Mouse (Mus musculus) kidney, embryonic 15.5 days (tissue): ENCODE measurements at regions not wholly inside any gene's neighbourhood (a gene's known extent, or its start where the extent isn't known, plus 50 kb on each side); places are given as distances from the start of the nearest gene placed in this dataset.

Experiments
- ATAC-seq: fragments of 200-750 bp; cut with Nextera tagmentation; replicated peaks from 2 replicates; pipeline ENCODE4 v1.8.0; 2017; ENCODE audit warnings: moderate TSS enrichment; ENCODE audit not compliant: low FRiP score
- H3K27ac ChIP-seq: fragments of 300-500 bp; sonication (generic); 2 replicates; pipeline ENCODE4 v1.5.1; 2015; ENCODE audit warnings: mild to moderate bottlenecking, inconsistent platforms
- H3K27me3 ChIP-seq: fragments of 300-500 bp; sonication (generic); 2 replicates; pipeline ENCODE4 v1.6.1; 2015; ENCODE audit warnings: inconsistent platforms
- H3K36me3 ChIP-seq: fragments of 300-500 bp; sonication (generic); 2 replicates; pipeline ENCODE4 v1.6.1; 2015; ENCODE audit warnings: inconsistent platforms
- H3K4me1 ChIP-seq: fragments of 300-500 bp; sonication (generic); 2 replicates; pipeline ENCODE4 v1.6.1; 2015; ENCODE audit warnings: inconsistent platforms
- H3K4me2 ChIP-seq: fragments of 300-500 bp; sonication (generic); 2 replicates; pipeline ENCODE4 v1.6.1; 2015; ENCODE audit warnings: moderate library complexity, mild to moderate bottlenecking, inconsistent platforms
- H3K4me3 ChIP-seq: fragments of 300-500 bp; sonication (generic); replicated peaks from 2 replicates; pipeline ENCODE4 v1.5.1; 2015; ENCODE audit warnings: mild to moderate bottlenecking, inconsistent platforms
- H3K9ac ChIP-seq: fragments of 300-500 bp; sonication (generic); 2 replicates; pipeline ENCODE4 v1.6.1; 2015; ENCODE audit warnings: mild to moderate bottlenecking, inconsistent platforms
- H3K9me3 ChIP-seq: fragments of 300-500 bp; sonication (generic); replicated peaks from 2 replicates; pipeline ENCODE4 v1.6.1; 2016; ENCODE audit warnings: inconsistent platforms
- WGBS: fragments of 180-500 bp; shearing (Covaris S2); methylation state at CpG from one replicate; pipeline ENCODE4 v1.1.7; 2015; ENCODE audit warnings: mixed read lengths; 5-methylcytosine and 5-hydroxymethylcytosine counted together
- microRNA counts: library from miRNA; unstranded; fragments of <30 nt; microRNA quantifications from one replicate; lab custom pipeline; 2016
- microRNA-seq: library from miRNA; unstranded; fragments of <30 nt; microRNA quantifications from one replicate; pipeline ENCODE4, GENCODE M21; 2016

GRCm38 (mm10) chr1:137020528-137020927, 60.3 kb upstream of the Nr5a2 start:
- Histone ChIP-seq H3K4me3 (no peak overlapping the region), H3K9ac (no peak overlapping the region), H3K4me1 (no peaks in the 10 kb centered on the region), H3K36me3 (no peaks in the 10 kb centered on the region), H3K4me2 (no peak overlapping the region), H3K9me3 (no peaks in the 10 kb centered on the region), H3K27ac (no peak overlapping the region), H3K27me3 (no peaks in the 10 kb centered on the region)
- no peak for ATAC-seq
- 81% methylated on average over 1 of the region's 1 CpGs for WGBS

GRCm38 (mm10) chr1:137017642-137018041, 57.4 kb upstream of the Nr5a2 start:
- no peaks in the 10 kb centered on the region for H3K27me3 ChIP-seq
- H3K36me3 ChIP-seq, result no peaks in the 10 kb centered on the region
- H3K9me3 ChIP-seq, result no peaks in the 10 kb centered on the region
- WGBS, result 63% methylated on average over 5 of the region's 5 CpGs
- no peak for ATAC-seq
- no peaks in the 10 kb centered on the region for H3K4me1 ChIP-seq
- no peak overlapping the region for H3K9ac ChIP-seq
- H3K27ac ChIP-seq, result no peak overlapping the region
- no peak overlapping the region for H3K4me2 ChIP-seq
- H3K4me3 ChIP-seq, result no peak overlapping the region

- WGBS, result 61% methylated on average over 9 of the region's 9 CpGs
- Histone ChIP-seq H3K36me3 (no peaks in the 10 kb centered on the region), H3K9me3 (no peaks in the 10 kb centered on the region), H3K4me3 (no peak overlapping the region), H3K27ac (no peak overlapping the region), H3K4me1 (no peaks in the 10 kb centered on the region), H3K27me3 (no peaks in the 10 kb centered on the region), H3K9ac (no peak overlapping the region), H3K4me2 (no peak overlapping the region)
- no peak for ATAC-seq
These were observed 50.1 kb upstream of the Nr5a2 start for GRCm38 (mm10) chr1:137010240-137010926.

MicroRNA genes in the stretch of these regions (microRNA counts, 519-probe panel; counts per million panel counts)
- 3,698 counts per million, percentile 92 among the panel's probes with 10 or more counts for microRNA mmu-miR-181a (lab: Ali Mortazavi, UCI)
- 2,328 counts per million, percentile 32 among the panel's probes with 10 or more counts for microRNA mmu-miR-181b+mmu-miR-181d (lab: Ali Mortazavi, UCI)

Small RNAs in the stretch of these regions (microRNA-seq; reads per million reads assigned to microRNA genes)
- gene Mir181a-1 (2,016 reads per million, percentile 85 among the genes with 10 or more reads in this experiment), gene Mir181b-1 (15.7 reads per million, percentile 36 among the genes with 10 or more reads in this experiment)
